Mouse (Mus musculus): ENCODE data around the gene Entpd6. TPM values are rescaled to one million over a fixed set of nuclear protein-coding genes. Genes with fewer than 3 reads are reported as not detected.

Gene Entpd6
- 11.5 and 11.8 TPM in 2 replicates for total RNA-seq (2015)
- total RNA-seq (2017), result 13.3 and 18.0 TPM in 2 replicates

- peak; percentile 84 for ATAC-seq (replicated peaks; ENCODE audit: poor library complexity)
These were observed at the start of gene Entpd6 for GRCm38 (mm10) chr2:150748854-150749253. Gene Entpd6 (plus strand): TSS chr2:150749042.

- ATAC-seq (replicated peaks; ENCODE audit: poor library complexity), result no peak
These were observed 36.6 kb upstream of the Entpd6 start for GRCm38 (mm10) chr2:150712167-150712674.

GRCm38 (mm10) chr2:150735756-150736576, 12.9 kb upstream of the Entpd6 start:
- 0 out of 2 replicates have a peak, but pooled peaks have one; percentile 17 for ATAC-seq (replicated peaks; ENCODE audit: poor library complexity)

- 0 out of 2 replicates have a peak, but pooled peaks have one; percentile 46 for ATAC-seq (replicated peaks; ENCODE audit: poor library complexity)
These were observed 11.0 kb upstream of the Entpd6 start for GRCm38 (mm10) chr2:150737881-150738280.

GRCm38 (mm10) chr2:150740145-150740841, 8.5 kb upstream of the Entpd6 start:
- no peak for ATAC-seq (replicated peaks; ENCODE audit: poor library complexity)

GRCm38 (mm10) chr2:150741405-150741804, 7.4 kb upstream of the Entpd6 start:
- ATAC-seq (replicated peaks; ENCODE audit: poor library complexity), result peak; percentile 81

- no peak for ATAC-seq (replicated peaks; ENCODE audit: poor library complexity)
These were observed 3.8 kb upstream of the Entpd6 start for GRCm38 (mm10) chr2:150745016-150745415.

GRCm38 (mm10) chr2:150749283-150749682, 441 bp downstream of the Entpd6 start:
- ATAC-seq (replicated peaks; ENCODE audit: poor library complexity), result peak; percentile 40

GRCm38 (mm10) chr2:150750129-150750979, 1.5 kb downstream of the Entpd6 start:
- ATAC-seq (replicated peaks; ENCODE audit: poor library complexity), result peak; percentile 56

GRCm38 (mm10) chr2:150755016-150755415, 6.2 kb downstream of the Entpd6 start:
- no peak for ATAC-seq (replicated peaks; ENCODE audit: poor library complexity)

GRCm38 (mm10) chr2:150761476-150761875, 12.6 kb downstream of the Entpd6 start:
- ATAC-seq (replicated peaks; ENCODE audit: poor library complexity), result peak; percentile 59

- no peak for ATAC-seq (replicated peaks; ENCODE audit: poor library complexity)
These were observed 16.8 kb downstream of the Entpd6 start for GRCm38 (mm10) chr2:150765619-150766018.

- no peak for ATAC-seq (replicated peaks; ENCODE audit: poor library complexity)
These were observed 17.4 kb downstream of the Entpd6 start for GRCm38 (mm10) chr2:150766083-150766862.

GRCm38 (mm10) chr2:150768678-150769077, 19.8 kb downstream of the Entpd6 start:
- peak; percentile 59 for ATAC-seq (replicated peaks; ENCODE audit: poor library complexity)

- ATAC-seq (replicated peaks; ENCODE audit: poor library complexity), result 0 out of 2 replicates have a peak, but pooled peaks have one; percentile 6
These were observed 21.9 kb downstream of the Entpd6 start for GRCm38 (mm10) chr2:150770747-150771146.

- ATAC-seq (replicated peaks; ENCODE audit: poor library complexity), result no peak
These were observed 22.3 kb downstream of the Entpd6 start for GRCm38 (mm10) chr2:150771169-150771568.

- ATAC-seq (replicated peaks; ENCODE audit: poor library complexity), result no peak
These were observed 23.2 kb downstream of the Entpd6 start for GRCm38 (mm10) chr2:150771996-150772395.

- peak; percentile 36 for ATAC-seq (replicated peaks; ENCODE audit: poor library complexity)
These were observed 23.8 kb downstream of the Entpd6 start for GRCm38 (mm10) chr2:150772466-150773119.

GRCm38 (mm10) chr2:150782801-150783200, 34.0 kb downstream of the Entpd6 start:
- ATAC-seq (replicated peaks; ENCODE audit: poor library complexity), result peak; percentile 29
